Comparison of ENCODE assay signal across 1 mouse cellular context in the genomic region with DNA sequence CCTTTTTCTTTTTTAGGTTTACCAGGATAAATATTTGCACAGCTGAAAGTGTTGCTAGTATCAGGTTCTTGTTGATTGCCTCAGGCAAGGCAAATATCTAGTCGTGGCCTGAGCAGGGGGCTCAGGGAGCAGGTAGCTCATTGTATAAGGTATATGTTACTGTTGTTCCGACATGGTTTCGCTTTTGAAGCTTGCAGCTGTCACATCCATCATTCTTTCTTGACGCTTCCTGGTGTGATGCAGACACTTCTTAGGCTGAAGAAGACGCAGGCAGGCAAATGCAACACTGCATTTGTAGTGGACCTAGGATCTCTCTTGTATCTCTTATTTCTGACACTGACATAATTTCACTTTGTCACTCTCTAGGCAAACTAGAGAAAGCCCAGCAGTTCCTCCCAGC.
A peak's percentile ranks its signal among the peaks of the same experiment; 100 is the strongest.
TF ChIP-seq lines count a peak whose summit lies in the region.

No protein-coding gene starts in this region.

TF ChIP-seq in CH12.LX, 34 proteins besides CTCF, POLR2A, EP300 and RAD21:
- TF ChIP-seq ELF1 (IDR thresholded peaks at IDR 0.05; ENCODE audit: low read depth, low read length) (peak; percentile 50; the same call in 1 of the 2 replicates), USF1 (IDR thresholded peaks at IDR 0.05; ENCODE audit: low read depth, low read length) (no peak), MEF2A (IDR thresholded peaks at IDR 0.05; ENCODE audit: borderline replicate concordance, low read depth, low read length) (peak; percentile 5; the same call in 1 of the 2 replicates), IRF4 (IDR thresholded peaks at IDR 0.05; ENCODE audit: low read depth, low read length) (no peak; the same call in 1 of the 2 replicates), ZNF384 (IDR thresholded peaks at IDR 0.05; ENCODE audit: low read depth, low read length) (no peak), MAFK (IDR thresholded peaks at IDR 0.05; ENCODE audit: insufficient replicate concordance, low read length) (no peak), MXI1 (IDR thresholded peaks at IDR 0.05; ENCODE audit: low read depth, low read length) (no peak), SIN3A (IDR thresholded peaks at IDR 0.05; ENCODE audit: low read length) (peak; percentile 15; the same call in 1 of the 2 replicates), ETS1 (conservative IDR thresholded peaks at IDR 0.05; ENCODE audit: low read depth, low read length) (no peak), NRF1 (IDR thresholded peaks at IDR 0.05; ENCODE audit: low read depth, low read length) (no peak)
